Mouse (Mus musculus) spleen, adult 2 months (tissue): ENCODE data around the gene Efs.

Experiments used
- CTCF ChIP-seq: fragments of 200-500 bp; IDR thresholded peaks from 2 replicates; pipeline ENCODE4 v1.5.1; 2011; ENCODE audit warnings: mild to moderate bottlenecking, inconsistent platforms; ENCODE audit not compliant: insufficient read depth, insufficient read length, insufficient replicate concordance; ENCODE audit errors: extremely low read depth
- POLR2A ChIP-seq: fragments of 200-500 bp; IDR thresholded peaks from 2 replicates; pipeline ENCODE4 v1.6.1; 2011; ENCODE audit warnings: low read depth, low read length, inconsistent platforms

DNA sequence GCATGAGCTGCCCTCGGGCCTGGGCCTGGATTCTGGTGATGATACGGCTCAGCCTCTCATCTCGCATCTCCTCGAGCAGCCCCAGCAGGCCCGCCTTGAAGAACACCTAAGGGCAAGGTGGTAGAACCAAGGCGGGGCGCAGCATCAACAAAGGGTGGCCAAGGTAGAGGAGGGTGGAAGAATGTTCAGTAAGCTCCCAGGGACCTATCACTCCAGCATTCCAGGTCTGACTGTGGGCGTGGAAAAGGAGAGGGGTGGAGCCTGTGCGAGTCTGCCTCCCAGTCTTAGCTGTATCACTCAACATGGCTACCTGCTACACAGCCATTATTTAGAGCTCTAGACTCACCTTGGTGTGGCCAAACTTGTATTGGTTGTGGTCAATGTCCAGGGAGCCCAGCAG lies 30.6 kb upstream of the Efs start:
- TF ChIP-seq CTCF (no peak), POLR2A (no peak)
